Mouse (Mus musculus) urinary bladder, postnatal 14 days (tissue): Measurements from ENCODE around the gene Calr4.
A peak's percentile ranks its signal among the peaks of the same experiment; 100 is the strongest.

Experiments used
- DNase-seq: peaks from one replicate; pipeline ENCODE4 v3.0.0; 2021; ENCODE audit warnings: low spot score

Gene Calr4

GRCm38 (mm10) chr4:109236186-109236879 lies 2.0 kb downstream of the Calr4 start:
- no peak for DNase-seq

- DNase-seq = peak; percentile 52
These were observed 4.4 kb downstream of the Calr4 start for GRCm38 (mm10) chr4:109238428-109239268.

GRCm38 (mm10) chr4:109241221-109241620 lies 6.9 kb downstream of the Calr4 start:
- no peak for DNase-seq

GRCm38 (mm10) chr4:109241934-109242333 lies 7.6 kb downstream of the Calr4 start:
- DNase-seq = peak; percentile 54

- no peak for DNase-seq
These were observed 10.2 kb downstream of the Calr4 start for GRCm38 (mm10) chr4:109244506-109244905.

- no peak for DNase-seq
These were observed 10.8 kb downstream of the Calr4 start for GRCm38 (mm10) chr4:109245016-109245620.

- no peak for DNase-seq
These were observed 17.3 kb downstream of the Calr4 start for GRCm38 (mm10) chr4:109251605-109252004.

- no peak for DNase-seq
These were observed 17.9 kb downstream of the Calr4 start for GRCm38 (mm10) chr4:109252199-109252598.

GRCm38 (mm10) chr4:109253664-109254151 lies 19.4 kb downstream of the Calr4 start:
- no peak for DNase-seq

GRCm38 (mm10) chr4:109254511-109254910 lies 20.2 kb downstream of the Calr4 start:
- no peak for DNase-seq

- no peak for DNase-seq
These were observed 21.0 kb downstream of the Calr4 start for GRCm38 (mm10) chr4:109255321-109255720.

- DNase-seq = no peak
These were observed 21.6 kb downstream of the Calr4 start for GRCm38 (mm10) chr4:109255727-109256417.

- no peak for DNase-seq
These were observed 22.5 kb downstream of the Calr4 start for GRCm38 (mm10) chr4:109256791-109257190.

- no peak for DNase-seq
These were observed 23.4 kb downstream of the Calr4 start for GRCm38 (mm10) chr4:109257639-109258038.

- no peak for DNase-seq
These were observed 27.8 kb downstream of the Calr4 start for GRCm38 (mm10) chr4:109262068-109262467.

GRCm38 (mm10) chr4:109266056-109266455 lies 31.8 kb downstream of the Calr4 start:
- DNase-seq = no peak

GRCm38 (mm10) chr4:109266744-109267143 lies 32.5 kb downstream of the Calr4 start:
- DNase-seq = no peak

- DNase-seq = no peak
These were observed 33.2 kb downstream of the Calr4 start for GRCm38 (mm10) chr4:109267452-109267851.

- no peak for DNase-seq
These were observed 34.6 kb downstream of the Calr4 start for GRCm38 (mm10) chr4:109268903-109269302.

GRCm38 (mm10) chr4:109271803-109272202 lies 37.5 kb downstream of the Calr4 start:
- DNase-seq = no peak

GRCm38 (mm10) chr4:109273586-109274240 lies 39.4 kb downstream of the Calr4 start:
- no peak for DNase-seq
